Mouse (Mus musculus) inflammation-experienced regulatory T-cells, adult 6 months (primary cell): ENCODE measurements around the gene Tmem104. TPM values are rescaled to one million over a fixed set of nuclear protein-coding genes. Genes with fewer than 3 reads are reported as not detected.

Experiments
- ATAC-seq: one replicate; pipeline ENCODE4 v1.8.0; 2017
- polyA plus RNA-seq, 3 experiments: library from polyadenylated mRNA; unstranded; fragments of 100-300 nt; shearing (Covaris generic); gene quantifications; one replicate each; pipeline ENCODE4 v1.2.1; 2017

Gene Tmem104
- polyA plus RNA-seq, 3 experiments from 2014 or later = 9.2 to 10.6 (median 9.8) TPM

GRCm38 (mm10) chr11:115283891-115284620 is 96.8 kb downstream of the Tmem104 start:
- ATAC-seq = no peak

DNA sequence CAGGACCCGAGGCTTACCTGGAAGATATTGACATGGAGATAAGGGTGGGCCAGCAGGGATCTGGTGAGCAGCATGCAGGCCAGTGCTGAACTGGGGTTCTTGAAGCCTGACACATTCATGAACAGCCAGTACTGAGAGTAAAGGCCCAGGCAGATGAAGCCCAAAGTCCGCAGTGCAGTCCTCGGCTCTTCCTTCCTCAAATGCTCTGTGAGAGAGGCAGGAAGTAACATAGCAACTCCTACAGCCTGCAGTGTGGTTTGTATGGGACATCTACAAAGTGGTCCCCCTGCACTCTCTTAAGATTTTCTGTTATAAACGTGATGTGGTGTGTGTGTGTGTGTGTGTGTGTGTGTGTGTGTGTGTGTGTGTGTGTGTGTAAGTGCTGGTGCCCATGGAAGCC is 98.0 kb downstream of the Tmem104 start:
- ATAC-seq = no peak

DNA sequence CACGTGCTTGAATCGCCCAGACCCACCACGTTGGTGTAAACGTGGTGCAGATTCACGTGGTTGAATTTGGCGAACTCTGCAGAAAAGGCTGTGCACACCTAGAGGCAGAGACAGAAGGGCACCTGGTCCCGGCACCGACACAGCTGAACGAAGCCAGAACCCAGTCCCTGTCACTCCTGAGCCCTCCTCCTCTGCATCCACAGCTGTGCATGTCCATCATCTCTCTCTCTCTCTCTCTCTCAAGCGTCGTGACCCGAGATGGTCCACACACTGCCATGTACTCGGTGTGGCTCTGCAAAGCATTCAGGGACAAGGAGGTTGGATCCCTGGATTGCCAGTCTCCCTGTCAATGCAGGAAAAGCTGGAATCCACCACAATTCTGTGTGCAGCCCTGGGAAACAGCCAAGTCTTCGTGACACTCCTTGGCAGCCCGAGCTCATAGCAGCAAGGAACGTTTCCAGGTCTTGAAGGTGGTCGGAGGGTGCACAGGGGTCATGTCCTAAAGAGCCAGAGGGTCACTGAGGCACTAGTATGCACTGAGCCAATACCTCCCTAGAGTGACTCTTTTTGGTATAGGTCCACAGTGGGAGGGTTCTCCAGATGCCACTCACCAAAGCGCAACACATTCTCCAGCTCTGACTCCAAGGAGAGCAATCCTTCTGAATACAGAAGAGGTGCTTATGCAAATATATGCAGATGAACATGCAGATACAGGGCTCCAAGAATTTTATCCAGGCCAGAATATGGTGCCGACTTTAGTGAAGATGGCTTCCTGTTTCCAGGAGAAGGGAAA is 99.1 kb downstream of the Tmem104 start:
- ATAC-seq = no peak

GRCm38 (mm10) chr11:115287386-115287785 is 100.1 kb downstream of the Tmem104 start:
- no peak for ATAC-seq

DNA sequence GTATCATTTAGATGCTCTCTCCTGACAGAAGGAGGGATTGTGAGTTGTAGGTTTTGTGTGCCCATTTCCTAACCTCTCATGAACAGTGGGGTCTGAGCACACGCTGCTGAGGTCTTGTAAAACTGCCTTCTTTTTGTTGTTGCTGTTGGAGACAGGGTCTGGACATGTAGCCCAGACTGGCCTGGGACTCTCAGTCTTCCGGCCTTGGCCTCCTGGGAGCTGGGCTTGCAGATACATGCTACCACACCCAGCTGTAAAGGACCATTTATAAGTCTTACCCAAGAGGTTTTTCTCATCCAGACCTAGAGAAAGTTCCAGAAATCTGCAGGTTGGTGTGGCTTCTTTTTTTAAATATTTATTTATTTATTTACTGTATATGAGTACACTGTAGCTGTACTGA is 101.0 kb downstream of the Tmem104 start:
- ATAC-seq = no peak

DNA sequence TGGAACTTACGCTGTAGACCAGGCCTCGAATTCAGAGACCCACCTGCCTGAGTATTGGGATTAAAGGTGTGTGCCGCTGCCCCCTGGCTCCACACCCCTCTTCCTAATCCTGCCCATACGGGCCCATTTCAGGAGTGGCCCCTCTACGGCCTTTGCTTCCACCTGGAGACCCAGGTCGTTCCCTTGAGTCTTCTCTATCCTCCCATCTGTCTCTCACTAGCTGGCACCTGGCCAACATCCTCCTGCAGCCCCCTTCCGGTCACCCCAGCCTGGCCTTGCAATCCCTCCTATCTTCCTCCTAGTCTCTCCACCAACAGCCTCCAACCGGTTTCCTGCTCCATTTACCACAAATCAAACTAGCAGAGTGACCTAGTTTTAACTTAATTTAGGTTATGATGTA is 102.6 kb downstream of the Tmem104 start:
- no peak for ATAC-seq

GRCm38 (mm10) chr11:115290314-115290713 is 103.0 kb downstream of the Tmem104 start:
- ATAC-seq = no peak

DNA sequence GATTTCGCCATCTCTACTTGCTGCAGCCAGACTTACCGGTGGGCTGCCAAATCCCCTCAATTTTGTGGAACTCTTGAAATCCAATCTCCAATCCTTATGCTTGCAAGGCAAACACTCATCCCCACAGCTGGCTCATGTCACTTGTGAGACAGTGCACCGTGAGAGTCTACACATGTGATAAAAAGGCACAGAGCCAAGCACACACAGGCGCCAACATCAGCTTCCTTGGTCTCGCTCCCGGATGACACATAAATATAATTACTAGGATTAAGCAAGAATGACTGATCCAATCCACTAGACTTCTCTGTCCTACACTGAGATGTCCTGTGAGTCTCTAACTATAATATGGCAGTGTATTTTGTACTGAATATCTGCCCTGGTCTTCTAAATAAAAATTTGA is 103.6 kb downstream of the Tmem104 start:
- ATAC-seq = no peak

GRCm38 (mm10) chr11:115291503-115291902 is 104.2 kb downstream of the Tmem104 start:
- no peak for ATAC-seq

- ATAC-seq = no peak
Observed at GRCm38 (mm10) chr11:115292631-115293375, 105.5 kb downstream of the Tmem104 start.

GRCm38 (mm10) chr11:115295939-115296338 is 108.7 kb downstream of the Tmem104 start:
- no peak for ATAC-seq

Other genes with a start within 250 kb of the Tmem104 start
- gene Cd300c, start 218.3 kb upstream of the Tmem104 start, polyA plus RNA-seq = not detected
- gene Cd300ld, start 197.6 kb upstream of the Tmem104 start, polyA plus RNA-seq = under 1 TPM in 1 of 3 experiments, not detected in 2; 0.36 TPM
- 1 to 10 TPM in 1 of 3 experiments, not detected in 2; 1.4 TPM for gene Cd300c2, start 185.6 kb upstream of the Tmem104 start, polyA plus RNA-seq
- gene Cd300ld2, start 171.3 kb upstream of the Tmem104 start, polyA plus RNA-seq = not detected
- not detected for gene Cd300ld4, start 160.5 kb upstream of the Tmem104 start, polyA plus RNA-seq
- not detected for gene Cd300ld5, start 149.7 kb upstream of the Tmem104 start, polyA plus RNA-seq
- not detected for gene Cd300ld3, start 139.1 kb upstream of the Tmem104 start, polyA plus RNA-seq
- gene Cd300e, start 125.3 kb upstream of the Tmem104 start, polyA plus RNA-seq = under 1 TPM in 1 of 3 experiments, not detected in 2; 0.34 TPM
- gene Rab37, start 96.1 kb upstream of the Tmem104 start, polyA plus RNA-seq = 100 to 1,000 TPM; 106 to 231 (median 206) TPM
- 1 to 10 TPM; 1.4 to 1.6 (median 1.5) TPM for gene Cd300lf, start 53.5 kb upstream of the Tmem104 start, polyA plus RNA-seq
- gene Slc9a3r1, start 24.1 kb upstream of the Tmem104 start, polyA plus RNA-seq = 100 to 1,000 TPM; 137 to 172 (median 165) TPM
- gene Nat9, start 372 bp downstream of the Tmem104 start, polyA plus RNA-seq = 10 to 100 TPM; 14.2 to 21.0 (median 15.1) TPM
- gene Grin2c, start 79.8 kb downstream of the Tmem104 start, polyA plus RNA-seq = not detected
- gene Fdxr, start 89.6 kb downstream of the Tmem104 start, polyA plus RNA-seq = 10 to 100 TPM; 20.6 to 26.2 (median 23.7) TPM
- gene Fads6, start 110.2 kb downstream of the Tmem104 start, polyA plus RNA-seq = 1 to 10 TPM in 1 of 3 experiments, under 1 TPM in 2; 0.62 to 1.1 (median 0.78) TPM
- gene Otop2, start 119.7 kb downstream of the Tmem104 start, polyA plus RNA-seq = not detected
- not detected for gene Ush1g, start 134.6 kb downstream of the Tmem104 start, polyA plus RNA-seq
- not detected for gene Otop3, start 147.2 kb downstream of the Tmem104 start, polyA plus RNA-seq
- gene Hid1, start 180.3 kb downstream of the Tmem104 start, polyA plus RNA-seq = 1 to 10 TPM; 1.9 to 3.4 (median 2.6) TPM
- gene Cdr2l, start 194.4 kb downstream of the Tmem104 start, polyA plus RNA-seq = not detected
- gene Mrpl58, start 216.3 kb downstream of the Tmem104 start, polyA plus RNA-seq = 100 to 1,000 TPM; 173 to 208 (median 179) TPM
- 100 to 1,000 TPM; 696 to 777 (median 721) TPM for gene Atp5h, start 232.5 kb downstream of the Tmem104 start, polyA plus RNA-seq
- 10 to 100 TPM in 2 of 3 experiments, 1 to 10 TPM in 1; 5.6 to 15.7 (median 14.9) TPM for gene Kctd2, start 232.6 kb downstream of the Tmem104 start, polyA plus RNA-seq